Mouse (Mus musculus) hindbrain, postnatal 0 days (tissue): ENCODE measurements around the gene Plcb1. TPM values are rescaled to one million over a fixed set of nuclear protein-coding genes. Genes with fewer than 3 reads are reported as not detected.

ENCODE experiments used
- ATAC-seq: fragments of 200-750 bp; cut with Nextera tagmentation; 2 replicates; pipeline ENCODE4 v1.8.0; 2017; ENCODE audit warnings: mild to moderate bottlenecking, moderate TSS enrichment, moderate library complexity
- DNase-seq: peaks from one replicate; pipeline ENCODE4 v3.0.0-alpha.2; 2015; ENCODE audit warnings: low spot score
- H3K27ac ChIP-seq: fragments of 300-500 bp; sonication (generic); 2 replicates; pipeline ENCODE4 v1.5.1; 2014; ENCODE audit warnings: mild to moderate bottlenecking
- H3K27me3 ChIP-seq: fragments of 300-500 bp; sonication (generic); 2 replicates; pipeline ENCODE4 v1.6.1; 2014; ENCODE audit warnings: low read length, mixed read lengths; ENCODE audit not compliant: insufficient read depth
- H3K36me3 ChIP-seq: fragments of 300-500 bp; sonication (generic); 2 replicates; pipeline ENCODE4 v1.6.1; 2014; ENCODE audit warnings: low read length, mixed read lengths; ENCODE audit not compliant: insufficient read depth
- H3K4me1 ChIP-seq: fragments of 300-500 bp; sonication (generic); 2 replicates; pipeline ENCODE4 v1.6.1; 2014; ENCODE audit warnings: antibody characterized with exemption, low read length, mixed read lengths; ENCODE audit not compliant: insufficient read depth
- H3K4me2 ChIP-seq: fragments of 300-500 bp; sonication (generic); 2 replicates; pipeline ENCODE4 v1.6.1; 2014; ENCODE audit warnings: low read depth, mild to moderate bottlenecking, low read length, moderate library complexity, mixed read lengths
- H3K4me3 ChIP-seq: fragments of 300-500 bp; sonication (generic); 2 replicates; pipeline ENCODE4 v1.5.1; 2014; ENCODE audit warnings: low read length
- H3K9ac ChIP-seq: fragments of 300-500 bp; sonication (generic); replicated peaks from 2 replicates; pipeline ENCODE4 v1.6.1; 2014; ENCODE audit warnings: mild to moderate bottlenecking, low read length, moderate library complexity, mixed read lengths
- H3K9me3 ChIP-seq: fragments of 300-500 bp; sonication (generic); 2 replicates; pipeline ENCODE4 v1.6.1; 2016; ENCODE audit warnings: low read length, mixed read lengths
- CTCF ChIP-seq: IDR thresholded peaks from 2 replicates; pipeline ENCODE4 v1.5.1; 2016; ENCODE audit warnings: antibody characterized with exemption, control low read depth, low read depth
- WGBS: fragments of 180-500 bp; shearing (Covaris S2); extraction: QIAGEN DNeasy Blood & Tissue Kit; methylation state at CpG from one replicate; pipeline ENCODE4 v1.1.7; 2014; 5-methylcytosine and 5-hydroxymethylcytosine counted together
- polyA plus RNA-seq: library from polyadenylated mRNA; unstranded; fragments of >200 nt; fragmentation: Nextera tagmentation; extraction: Ambion mirVana; gene quantifications from 2 replicates; pipeline ENCODE4 v1.2.1, GENCODE M21; 2015
- total RNA-seq: library from RNA; depleted of rRNA; stranded (reverse); fragments of >200 nt; gene quantifications from 2 replicates; pipeline ENCODE4 v1.2.3, GENCODE M21; 2014

Gene Plcb1
- total and polyA plus RNA-seq, 2 experiments from 2014 or later: 47.4 to 48.8 TPM

DNA sequence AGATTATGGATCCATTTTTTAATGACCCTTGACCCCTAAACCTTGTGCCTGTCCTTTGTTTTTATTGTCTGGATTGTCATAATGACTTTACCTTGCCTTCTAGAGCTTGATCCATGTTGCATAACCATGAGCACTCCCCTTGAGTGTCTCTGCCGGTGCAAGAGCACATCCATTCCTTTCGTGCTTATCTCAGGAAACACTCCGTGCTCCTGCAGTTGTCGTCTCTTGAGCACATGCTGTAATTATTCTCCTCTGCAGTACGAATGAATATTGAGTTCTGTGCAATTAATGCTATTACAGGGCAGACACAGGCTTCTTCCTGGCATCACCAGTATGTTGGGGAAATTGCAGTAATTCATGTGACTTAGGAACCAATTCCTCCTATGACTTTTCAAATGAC lies 166.2 kb downstream of the Plcb1 start:
- H3K27ac ChIP-seq: no peak overlapping the region
- H3K9me3 ChIP-seq: no peaks in the 10 kb centered on the region
- H3K9ac ChIP-seq: no peak overlapping the region
- no peaks in the 10 kb centered on the region for H3K4me1 ChIP-seq
- DNase-seq (no peak), ATAC-seq (no peak)
- H3K27me3 ChIP-seq: no peaks in the 10 kb centered on the region
- WGBS: 65% methylated on average over 5 of the region's 5 CpGs
- no peak for TF ChIP-seq CTCF
- no peak overlapping the region for H3K4me3 ChIP-seq
- no peaks in the 10 kb centered on the region for H3K36me3 ChIP-seq
- no peak overlapping the region for H3K4me2 ChIP-seq

DNA sequence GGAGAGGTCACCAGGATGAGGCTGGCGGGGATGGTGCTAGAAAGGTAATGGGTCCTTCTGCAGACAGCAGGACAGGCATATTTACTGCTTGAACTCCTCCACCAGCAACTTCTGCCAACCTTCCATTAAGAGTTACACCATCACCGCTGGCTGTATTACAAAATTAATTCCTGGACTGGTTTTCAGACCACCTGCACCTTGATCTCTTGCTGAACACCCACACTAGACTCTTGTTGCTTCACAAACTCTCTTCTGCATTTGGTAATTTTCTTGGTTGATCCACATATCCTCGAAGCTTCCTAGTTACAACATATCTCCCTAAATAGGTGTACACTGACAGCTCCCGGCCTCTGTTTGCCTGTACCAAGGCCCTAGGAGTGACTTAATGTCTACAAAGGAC lies 170.6 kb downstream of the Plcb1 start:
- H3K4me1 ChIP-seq: no peaks in the 10 kb centered on the region
- H3K27ac ChIP-seq: no peak overlapping the region
- H3K4me2 ChIP-seq: no peak overlapping the region
- TF ChIP-seq CTCF: no peak
- 94% methylated on average over 4 of the region's 4 CpGs for WGBS
- no peaks in the 10 kb centered on the region for H3K36me3 ChIP-seq
- no peak overlapping the region for H3K4me3 ChIP-seq
- H3K9me3 ChIP-seq: no peaks in the 10 kb centered on the region
- no peak overlapping the region for H3K9ac ChIP-seq
- no peak for ATAC-seq
- no peaks in the 10 kb centered on the region for H3K27me3 ChIP-seq
- no peak for DNase-seq

DNA sequence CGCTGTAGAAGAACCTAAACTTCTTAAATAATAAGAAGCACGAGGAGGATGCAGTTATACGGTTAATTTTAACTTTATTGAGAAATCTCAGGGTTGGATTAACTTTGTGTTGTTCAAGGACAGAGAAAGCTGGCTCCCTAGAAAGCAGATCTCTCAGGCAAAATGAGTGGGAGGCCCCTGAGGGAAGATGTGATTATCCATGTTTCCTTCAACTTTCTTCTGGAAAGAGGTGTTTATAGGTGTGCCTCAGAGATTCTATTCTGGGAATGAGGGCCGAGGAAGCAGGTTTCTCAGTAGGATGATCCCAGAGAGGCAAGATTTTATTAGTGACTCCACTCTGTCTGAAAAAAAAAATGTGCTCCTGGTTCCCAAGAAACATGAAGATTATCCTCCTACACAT lies 180.3 kb downstream of the Plcb1 start:
- Histone ChIP-seq H3K4me1 (no peaks in the 10 kb centered on the region), H3K27ac (no peak overlapping the region), H3K4me3 (no peak overlapping the region), H3K9ac (no peak overlapping the region), H3K9me3 (no peaks in the 10 kb centered on the region), H3K36me3 (no peaks in the 10 kb centered on the region), H3K27me3 (no peaks in the 10 kb centered on the region), H3K4me2 (no peak overlapping the region)
- TF ChIP-seq CTCF: no peak
- no peak for DNase-seq
- WGBS: 76% methylated on average over 4 of the region's 4 CpGs
- no peak for ATAC-seq

DNA sequence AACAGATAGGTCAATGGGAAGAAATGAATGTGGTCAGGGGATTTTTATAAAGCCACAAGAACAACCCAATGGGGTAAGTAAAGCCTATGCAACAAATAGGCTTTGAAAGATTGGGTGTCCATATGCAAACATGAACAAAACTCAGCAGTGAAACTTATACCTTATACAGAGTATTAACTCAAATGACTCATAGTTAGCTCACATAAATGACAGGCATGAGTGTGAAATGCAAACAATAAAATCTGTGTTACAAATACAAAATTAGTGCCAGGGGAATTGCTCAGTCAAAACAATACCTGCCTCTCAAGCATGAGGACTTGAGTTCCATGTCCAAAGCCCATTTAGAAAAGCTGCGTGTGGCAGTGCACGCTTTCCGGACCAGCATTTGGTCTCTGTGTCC lies 182.5 kb downstream of the Plcb1 start:
- Histone ChIP-seq H3K27ac (no peak overlapping the region), H3K27me3 (no peaks in the 10 kb centered on the region), H3K4me2 (no peak overlapping the region), H3K4me1 (no peaks in the 10 kb centered on the region), H3K9ac (no peak overlapping the region), H3K36me3 (no peaks in the 10 kb centered on the region), H3K9me3 (no peaks in the 10 kb centered on the region), H3K4me3 (no peak overlapping the region)
- no peak for DNase-seq
- WGBS: 81% methylated on average over 3 of the region's 3 CpGs
- TF ChIP-seq CTCF: no peak
- no peak for ATAC-seq

DNA sequence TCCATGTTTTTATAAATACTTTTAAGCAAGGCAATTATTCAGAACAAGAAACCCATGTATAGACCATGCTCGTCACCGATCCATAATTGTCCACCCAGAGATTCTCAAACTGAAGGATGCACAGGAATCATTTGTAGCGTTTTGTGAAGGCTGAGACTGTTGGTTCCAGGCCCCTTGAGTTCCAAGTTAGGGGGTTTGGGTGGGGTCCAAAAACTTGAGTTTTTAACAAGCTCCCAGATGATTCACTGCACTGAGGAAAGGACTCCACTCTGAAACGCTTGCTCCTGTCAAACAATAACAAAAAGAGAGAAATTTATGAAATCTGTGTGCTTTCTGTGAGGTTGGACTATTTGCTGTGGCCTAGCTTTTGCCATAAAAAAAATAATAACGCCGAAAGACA lies 186.5 kb downstream of the Plcb1 start:
- H3K4me3 ChIP-seq: no peak overlapping the region
- H3K27me3 ChIP-seq: no peaks in the 10 kb centered on the region
- peaks cover 8% of the 10 kb centered on the region for H3K4me1 ChIP-seq
- H3K4me2 ChIP-seq: no peak overlapping the region
- no peak for DNase-seq
- ATAC-seq: no peak
- no peak for TF ChIP-seq CTCF
- no peaks in the 10 kb centered on the region for H3K9me3 ChIP-seq
- H3K27ac ChIP-seq: no peak overlapping the region
- no peak overlapping the region for H3K9ac ChIP-seq
- no peaks in the 10 kb centered on the region for H3K36me3 ChIP-seq
- WGBS: 82% methylated on average over 6 of the region's 6 CpGs

DNA sequence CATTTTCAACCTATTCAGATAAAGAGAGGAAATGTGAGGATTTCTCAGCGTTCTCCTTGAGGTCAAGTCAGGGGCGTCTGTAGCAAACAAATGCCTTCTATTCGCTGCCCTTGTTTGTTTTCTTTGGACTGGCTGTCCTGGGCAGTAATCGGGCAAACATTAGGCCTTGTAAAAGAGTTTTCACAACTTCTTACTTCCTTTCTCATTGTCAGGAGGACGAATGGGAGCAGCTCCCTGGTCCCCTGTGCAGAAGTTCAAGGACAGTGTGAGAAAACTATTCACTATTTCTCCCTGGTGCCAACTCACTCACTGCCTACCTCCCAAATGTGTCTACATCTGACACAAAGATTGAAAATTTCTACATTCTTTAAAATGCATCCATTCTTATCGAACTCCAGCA lies 188.8 kb downstream of the Plcb1 start:
- ATAC-seq: no peak
- Histone ChIP-seq H3K4me3 (no peak overlapping the region), H3K4me1 (peaks cover 8% of the 10 kb centered on the region), H3K4me2 (no peak overlapping the region), H3K27me3 (no peaks in the 10 kb centered on the region), H3K9ac (no peak overlapping the region), H3K9me3 (no peaks in the 10 kb centered on the region), H3K36me3 (no peaks in the 10 kb centered on the region), H3K27ac (no peak overlapping the region)
- TF ChIP-seq CTCF: no peak
- DNase-seq: no peak
- WGBS: 70% methylated on average over 6 of the region's 6 CpGs

DNA sequence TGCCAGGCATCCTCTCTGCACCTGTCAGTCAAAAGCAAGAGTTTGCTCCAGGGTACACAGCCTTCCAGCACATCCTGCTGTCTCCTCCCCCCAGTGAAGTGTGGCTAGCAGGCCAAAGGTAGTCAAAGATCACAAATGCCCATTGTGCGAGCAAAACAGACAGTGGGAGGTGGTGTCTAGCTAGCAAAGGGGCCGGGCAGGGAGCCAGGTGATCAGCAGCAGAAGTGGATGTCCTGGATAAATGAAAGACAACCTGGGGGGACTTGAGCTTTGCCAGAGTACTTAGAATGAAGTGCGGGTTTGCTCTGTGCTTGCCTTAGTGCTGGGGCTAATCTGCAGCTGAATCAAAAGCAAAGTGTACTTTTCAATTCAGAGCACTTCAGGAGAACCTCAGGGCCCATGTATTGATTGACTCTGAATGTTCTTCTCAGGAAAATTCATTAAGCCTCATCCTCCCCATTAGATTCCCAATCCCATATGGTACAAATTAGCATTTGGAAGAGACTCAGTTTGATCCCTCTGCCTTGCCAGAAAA lies 191.0 kb downstream of the Plcb1 start:
- no peak for TF ChIP-seq CTCF
- H3K9me3 ChIP-seq: no peaks in the 10 kb centered on the region
- H3K4me2 ChIP-seq: no peak overlapping the region
- no peak overlapping the region for H3K4me3 ChIP-seq
- ATAC-seq (peak; percentile 47; the same call in 1 of the 2 replicates), DNase-seq (peak; percentile 52)
- no peaks in the 10 kb centered on the region for H3K27me3 ChIP-seq
- H3K9ac ChIP-seq: no peak overlapping the region
- no peak overlapping the region; the same call in 1 of the 2 replicates for H3K27ac ChIP-seq
- 27% methylated on average over 3 of the region's 3 CpGs for WGBS
- H3K4me1 ChIP-seq: peaks cover 8% of the 10 kb centered on the region
- no peaks in the 10 kb centered on the region for H3K36me3 ChIP-seq
